Mouse (Mus musculus) right cerebral cortex, postnatal 14 days (tissue): ENCODE data around the gene Exoc4.

Experiments used
- DNase-seq: peaks from one replicate; pipeline ENCODE4 v3.0.0; 2022

The Exoc4 gene

DNA sequence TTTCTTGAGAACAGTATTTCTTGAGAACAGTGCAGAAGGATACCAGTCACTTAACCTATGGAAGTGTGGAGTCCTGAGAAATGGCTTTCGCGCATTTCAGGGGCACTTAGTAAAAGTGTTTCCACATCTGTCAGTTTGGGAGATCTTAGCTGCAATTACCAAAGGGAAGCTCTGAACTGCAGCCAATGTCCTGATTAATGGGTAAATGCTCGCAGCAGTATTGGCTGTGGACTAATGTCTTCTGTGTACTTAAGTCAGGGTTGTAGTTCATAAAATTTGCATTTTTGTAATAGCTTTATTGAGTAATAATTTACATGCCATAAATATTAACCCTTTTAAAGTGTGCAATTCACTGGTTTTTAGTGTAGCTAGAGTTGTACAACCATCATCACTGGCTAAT lies 709.4 kb downstream of the Exoc4 start:
- no peak for DNase-seq

DNA sequence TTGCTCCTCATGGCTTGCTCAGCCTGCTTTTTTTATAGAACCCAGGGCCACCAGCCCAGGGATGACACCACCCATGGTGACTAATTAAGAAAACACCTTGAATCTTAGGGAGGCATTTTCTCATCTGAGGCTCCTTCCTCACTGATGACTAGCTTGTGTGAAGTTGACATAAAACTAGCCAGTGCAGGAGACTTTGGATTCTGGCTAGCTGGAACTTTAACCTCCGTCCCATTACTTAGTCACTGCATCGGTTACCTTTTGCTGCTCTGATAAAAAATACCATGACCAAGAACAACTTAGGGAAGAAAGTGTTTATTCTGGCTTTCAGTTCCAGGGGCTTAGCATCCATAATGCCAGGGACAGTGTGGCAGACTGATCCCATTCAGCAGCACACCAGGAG lies 711.9 kb downstream of the Exoc4 start:
- DNase-seq, result no peak

- no peak for DNase-seq
Measured at GRCm38 (mm10) chr6:33963092-33963491, 714.2 kb downstream of the Exoc4 start.

DNA sequence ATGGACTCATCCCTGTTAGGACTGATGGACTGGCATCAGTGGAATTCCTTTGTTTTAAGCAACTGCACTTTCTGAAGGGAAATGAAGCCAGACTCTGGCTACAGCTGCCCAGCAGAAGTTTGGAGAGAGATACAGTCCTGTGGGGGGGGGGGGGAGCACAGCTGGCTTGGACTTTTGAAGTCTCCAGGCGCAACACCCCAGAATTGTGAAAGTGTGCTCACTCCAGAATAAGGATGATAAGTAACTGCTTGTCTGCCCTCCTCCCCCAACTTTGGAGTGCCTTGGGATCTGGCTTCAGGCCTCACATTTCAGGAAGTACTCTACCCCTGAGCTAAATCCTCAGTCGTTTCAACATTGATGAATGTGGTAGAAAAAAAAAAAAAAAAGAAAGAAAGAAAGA lies 716.7 kb downstream of the Exoc4 start:
- no peak for DNase-seq

DNA sequence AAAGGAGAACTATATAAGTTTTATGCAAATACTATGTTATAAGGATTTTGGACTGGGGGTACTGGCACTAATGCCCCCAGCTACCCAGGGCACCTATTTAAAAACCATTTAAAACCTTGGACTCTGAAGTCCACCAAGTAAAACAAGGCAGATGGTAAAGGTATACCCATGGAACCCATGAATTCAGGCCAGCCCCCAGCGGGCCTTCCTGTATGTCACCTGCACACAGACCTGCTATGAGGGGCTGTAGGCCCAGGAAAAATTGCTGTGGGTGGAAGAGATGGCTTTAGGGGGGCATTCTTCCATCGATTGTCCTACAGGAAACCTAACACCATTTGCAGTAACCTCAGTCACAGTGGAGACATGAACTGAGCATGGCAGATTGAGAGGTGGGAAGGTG lies 719.9 kb downstream of the Exoc4 start:
- DNase-seq, result no peak

DNA sequence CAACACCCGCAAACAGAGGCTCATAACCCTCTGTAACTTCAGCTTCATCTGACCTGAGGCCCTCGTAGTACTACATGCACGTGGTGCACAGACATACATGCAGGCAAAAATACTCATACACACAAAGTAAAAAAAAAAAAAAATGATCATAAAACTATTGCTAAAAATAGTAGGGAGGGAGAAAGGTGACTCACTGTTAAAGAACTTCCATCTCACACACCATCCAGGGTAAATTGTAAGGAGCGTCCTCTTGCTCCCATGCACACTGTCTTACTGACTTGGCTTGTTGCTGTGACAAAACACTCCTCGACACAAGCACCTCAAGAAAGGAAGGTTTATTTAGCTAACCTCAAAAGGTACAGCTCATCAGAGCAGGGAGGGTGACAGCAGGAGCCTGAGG lies 723.9 kb downstream of the Exoc4 start:
- no peak for DNase-seq

DNA sequence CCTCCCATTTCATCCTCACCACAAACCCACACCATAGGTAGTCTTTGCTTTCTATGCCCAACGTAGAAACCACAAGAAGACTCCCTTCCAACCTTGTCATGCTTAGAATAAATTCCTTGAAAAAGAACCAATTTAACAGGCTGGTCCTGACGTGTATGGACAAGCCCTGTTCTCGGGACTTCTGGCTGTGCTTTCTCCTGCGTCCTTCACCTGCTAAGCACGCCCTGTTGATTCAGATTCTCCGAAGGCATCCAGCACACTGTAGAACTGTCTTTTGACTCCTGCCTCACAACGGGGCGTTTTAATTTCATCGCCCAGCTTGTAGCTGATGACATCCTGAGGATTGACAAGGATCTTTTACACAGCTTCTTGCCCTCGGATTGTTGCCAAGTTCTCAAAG lies 727.7 kb downstream of the Exoc4 start:
- no peak for DNase-seq

GRCm38 (mm10) chr6:33977448-33977847 lies 728.6 kb downstream of the Exoc4 start:
- DNase-seq, result no peak

GRCm38 (mm10) chr6:33977880-33978279 lies 729.0 kb downstream of the Exoc4 start:
- DNase-seq, result no peak

GRCm38 (mm10) chr6:33982709-33983108 lies 733.8 kb downstream of the Exoc4 start:
- DNase-seq, result no peak

- DNase-seq, result no peak
Measured at GRCm38 (mm10) chr6:33987132-33987531, 738.2 kb downstream of the Exoc4 start.

DNA sequence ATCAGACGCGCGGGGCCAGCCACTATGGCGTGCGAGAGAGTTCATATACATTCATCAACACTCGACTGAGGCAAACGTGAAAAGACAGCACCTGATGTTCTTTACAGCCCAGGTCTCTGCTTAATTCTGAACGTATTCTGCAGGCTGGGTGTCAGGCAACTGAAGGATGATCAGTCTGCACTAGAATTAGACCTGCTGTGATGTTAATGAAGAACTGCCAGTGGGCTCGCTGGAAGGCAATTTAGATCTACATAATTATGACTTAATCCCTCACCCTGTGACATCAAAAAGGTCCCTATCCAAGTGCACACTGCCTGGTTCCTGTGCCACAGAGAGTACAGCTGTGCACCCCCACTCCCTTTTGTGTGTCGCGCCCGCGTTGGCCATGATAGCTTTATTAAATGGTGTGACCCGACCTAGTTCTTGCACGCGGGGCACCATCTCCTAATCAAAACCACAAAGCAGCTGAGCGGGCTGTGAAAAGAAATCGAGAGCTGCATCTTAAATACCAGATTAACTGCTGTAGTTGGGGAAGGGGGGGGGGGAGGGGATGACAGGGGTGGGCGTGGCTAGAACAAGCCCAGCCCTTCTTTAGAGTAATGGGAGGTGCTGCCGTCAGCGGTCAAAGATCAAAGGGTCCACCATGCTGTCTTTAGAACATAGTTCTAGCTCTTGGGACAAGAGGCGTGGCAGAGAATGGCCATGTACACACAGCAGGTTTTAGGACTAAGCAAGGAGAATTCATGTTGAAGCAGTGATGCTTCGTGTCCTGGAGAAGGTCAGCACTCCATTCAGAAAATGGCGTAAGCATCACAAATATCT lies 743.5 kb downstream of the Exoc4 start:
- DNase-seq, result peak; percentile 14

GRCm38 (mm10) chr6:33993842-33994241 lies 745.0 kb downstream of the Exoc4 start:
- DNase-seq, result no peak

- DNase-seq, result no peak
Measured at GRCm38 (mm10) chr6:33998590-33998989, 749.7 kb downstream of the Exoc4 start.

- no peak for DNase-seq
Measured at GRCm38 (mm10) chr6:33999530-33999929, 750.6 kb downstream of the Exoc4 start.

GRCm38 (mm10) chr6:34000644-34001043 lies 751.8 kb downstream of the Exoc4 start:
- no peak for DNase-seq

DNA sequence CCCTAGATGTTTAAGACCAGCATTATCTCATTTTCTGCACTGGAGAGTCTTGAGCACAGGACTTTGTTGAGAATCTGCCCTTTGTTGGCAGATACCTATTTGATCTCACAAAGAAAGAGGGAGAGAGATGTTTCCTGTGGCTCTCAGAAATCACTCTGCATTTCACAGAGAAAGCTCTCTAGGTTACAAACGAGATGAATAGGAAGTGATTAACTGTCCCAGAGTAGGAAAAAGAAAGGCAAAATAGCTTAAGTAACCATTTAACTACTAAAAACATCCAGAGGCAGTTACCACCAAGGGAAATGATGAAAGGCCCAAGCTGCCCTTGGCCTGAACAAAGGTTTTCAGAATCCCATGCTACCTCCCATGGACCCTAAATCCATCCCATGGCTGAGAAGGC lies 754.1 kb downstream of the Exoc4 start:
- DNase-seq, result no peak

GRCm38 (mm10) chr6:34013469-34013868 lies 764.6 kb downstream of the Exoc4 start:
- DNase-seq, result no peak
